Mouse (Mus musculus): ENCODE measurements around the gene Tnfrsf19. TPM values are rescaled to one million over a fixed set of nuclear protein-coding genes. Genes with fewer than 3 reads are reported as not detected.

Gene Tnfrsf19
- polyA plus RNA-seq, 1 experiment, result 0.81 TPM

DNA sequence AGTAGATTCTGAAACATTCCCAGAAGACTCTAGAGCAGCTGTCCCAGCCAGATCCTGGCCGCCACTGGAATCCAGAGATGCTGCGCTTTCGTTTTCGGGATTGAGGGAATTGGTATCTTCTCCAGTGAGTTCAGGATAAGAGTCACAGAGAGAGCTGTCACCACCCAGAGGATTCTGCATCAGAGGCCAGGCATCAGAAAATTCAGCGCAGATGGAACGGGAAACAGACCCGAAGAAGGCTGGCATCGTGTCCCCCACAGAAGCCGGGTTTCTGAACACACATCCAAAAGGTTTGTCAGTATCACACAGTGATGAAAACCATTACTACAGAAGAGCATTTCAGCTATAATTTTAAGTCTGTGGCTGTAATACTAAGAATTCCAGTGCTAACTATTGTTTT lies 75.3 kb downstream of the Tnfrsf19 start:
- Histone ChIP-seq H3K4me1 (ENCODE audit: control insufficient read depth, insufficient read depth, low read length) (no peaks in the 10 kb centered on the region), H3K27ac (ENCODE audit: control insufficient read depth, insufficient read depth, low read depth, low read length) (no peak overlapping the region), H3K4me3 (ENCODE audit: control insufficient read depth, low read depth, low read length) (no peak overlapping the region), H3K27me3 (ENCODE audit: control insufficient read depth, insufficient read depth, low read length) (no peaks in the 10 kb centered on the region), H3K36me3 (ENCODE audit: control insufficient read depth, insufficient read depth, low read length) (no peaks in the 10 kb centered on the region)
- no peak for TF ChIP-seq POLR2A (IDR thresholded peaks at IDR 0.05; ENCODE audit: control insufficient read depth, low read depth, low read length)
- TF ChIP-seq CTCF (IDR thresholded peaks at IDR 0.05; ENCODE audit: control insufficient read depth, insufficient read depth, insufficient replicate concordance, low read depth, low read length), result no peak

DNA sequence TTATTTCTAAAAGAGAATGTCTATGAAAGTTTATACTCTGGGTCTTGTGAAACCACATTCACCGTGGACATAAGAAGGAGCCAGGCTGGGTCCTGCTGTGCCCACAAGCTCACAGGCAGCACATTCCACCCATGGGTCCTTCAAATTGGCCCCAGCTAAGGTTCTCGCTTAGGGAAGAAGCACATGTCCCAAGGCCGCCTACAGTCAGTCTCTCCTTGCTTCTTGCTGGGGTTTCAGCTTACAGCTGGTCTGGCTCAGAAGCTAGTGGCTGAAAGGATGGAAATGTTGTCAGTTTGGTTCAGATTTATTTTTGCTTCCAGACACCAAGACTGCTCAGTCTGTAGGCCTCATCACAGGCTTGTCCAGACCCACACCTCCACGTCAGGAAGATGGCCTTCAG lies 80.2 kb downstream of the Tnfrsf19 start:
- H3K27ac ChIP-seq (ENCODE audit: control insufficient read depth, insufficient read depth, low read depth, low read length), result no peak overlapping the region
- TF ChIP-seq POLR2A (IDR thresholded peaks at IDR 0.05; ENCODE audit: control insufficient read depth, low read depth, low read length) (no peak), CTCF (IDR thresholded peaks at IDR 0.05; ENCODE audit: control insufficient read depth, insufficient read depth, insufficient replicate concordance, low read depth, low read length) (no peak)
- H3K4me3 ChIP-seq (ENCODE audit: control insufficient read depth, low read depth, low read length), result no peak overlapping the region
- H3K27me3 ChIP-seq (ENCODE audit: control insufficient read depth, insufficient read depth, low read length), result no peaks in the 10 kb centered on the region
- no peaks in the 10 kb centered on the region for H3K36me3 ChIP-seq (ENCODE audit: control insufficient read depth, insufficient read depth, low read length)
- no peaks in the 10 kb centered on the region for H3K4me1 ChIP-seq (ENCODE audit: control insufficient read depth, insufficient read depth, low read length)

GRCm38 (mm10) chr14:60964016-60964810 lies 82.1 kb downstream of the Tnfrsf19 start:
- Histone ChIP-seq H3K27me3 (ENCODE audit: control insufficient read depth, insufficient read depth, low read length) (no peaks in the 10 kb centered on the region), H3K36me3 (ENCODE audit: control insufficient read depth, insufficient read depth, low read length) (no peaks in the 10 kb centered on the region), H3K4me3 (ENCODE audit: control insufficient read depth, low read depth, low read length) (no peak overlapping the region), H3K27ac (ENCODE audit: control insufficient read depth, insufficient read depth, low read depth, low read length) (no peak overlapping the region), H3K4me1 (ENCODE audit: control insufficient read depth, insufficient read depth, low read length) (no peaks in the 10 kb centered on the region)
- TF ChIP-seq CTCF (IDR thresholded peaks at IDR 0.05; ENCODE audit: control insufficient read depth, insufficient read depth, insufficient replicate concordance, low read depth, low read length) (no peak), POLR2A (IDR thresholded peaks at IDR 0.05; ENCODE audit: control insufficient read depth, low read depth, low read length) (no peak)

DNA sequence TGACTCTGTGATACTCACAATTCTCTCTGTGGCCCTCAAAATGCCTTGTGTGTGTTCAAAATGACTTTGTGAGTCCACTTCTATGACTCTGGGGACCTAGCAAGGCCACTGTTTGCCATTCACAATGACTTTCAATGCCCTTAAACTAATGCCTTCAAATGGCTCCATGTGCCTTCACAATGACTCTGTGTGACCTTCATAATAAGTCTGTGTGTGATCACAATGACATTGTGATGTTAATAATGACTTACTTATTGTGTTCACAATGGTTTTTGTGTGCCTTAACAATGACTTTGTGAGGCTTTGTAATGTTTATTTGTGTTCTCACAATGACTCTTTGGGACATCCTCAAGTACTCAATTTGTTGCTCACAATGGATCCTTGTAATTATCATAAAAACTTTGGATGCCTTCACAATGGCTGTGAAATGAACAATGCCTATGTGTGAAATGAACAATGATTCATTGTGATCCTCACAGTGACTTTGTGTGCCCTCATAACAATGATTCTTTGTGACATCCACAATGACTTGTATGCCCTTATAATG lies 88.6 kb downstream of the Tnfrsf19 start:
- H3K4me1 ChIP-seq (ENCODE audit: control insufficient read depth, insufficient read depth, low read length), result no peaks in the 10 kb centered on the region
- no peaks in the 10 kb centered on the region for H3K27me3 ChIP-seq (ENCODE audit: control insufficient read depth, insufficient read depth, low read length)
- no peak overlapping the region for H3K27ac ChIP-seq (ENCODE audit: control insufficient read depth, insufficient read depth, low read depth, low read length)
- H3K36me3 ChIP-seq (ENCODE audit: control insufficient read depth, insufficient read depth, low read length), result no peaks in the 10 kb centered on the region
- H3K4me3 ChIP-seq (ENCODE audit: control insufficient read depth, low read depth, low read length), result no peak overlapping the region
- no peak for TF ChIP-seq CTCF (IDR thresholded peaks at IDR 0.05; ENCODE audit: control insufficient read depth, insufficient read depth, insufficient replicate concordance, low read depth, low read length)
- no peak for TF ChIP-seq POLR2A (IDR thresholded peaks at IDR 0.05; ENCODE audit: control insufficient read depth, low read depth, low read length)

DNA sequence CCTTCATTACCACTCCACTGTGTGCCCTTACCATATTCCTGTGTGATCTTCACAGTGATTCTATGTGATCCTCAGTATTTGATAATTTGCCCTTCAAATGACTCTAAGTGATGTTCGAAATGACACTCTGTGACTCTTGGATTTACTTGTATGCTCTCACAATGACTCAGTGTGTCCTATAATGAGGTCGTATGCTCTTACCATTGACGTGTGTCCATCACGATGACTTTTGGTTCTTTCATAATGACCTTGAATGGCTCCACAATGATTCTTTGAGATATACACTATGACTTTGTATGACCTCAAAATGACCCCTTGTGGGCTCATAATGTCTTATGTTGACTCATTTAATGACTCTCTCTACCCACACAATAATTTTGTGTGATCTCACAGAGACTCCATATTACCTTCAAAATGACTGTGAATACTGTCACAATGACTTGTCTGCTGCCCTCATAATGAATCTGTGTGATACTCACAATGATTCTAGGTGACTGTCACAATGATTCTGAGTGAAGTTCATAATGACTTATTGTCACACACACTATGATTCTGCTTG lies 108.7 kb downstream of the Tnfrsf19 start:
- no peak overlapping the region for H3K27ac ChIP-seq (ENCODE audit: control insufficient read depth, insufficient read depth, low read depth, low read length)
- no peaks in the 10 kb centered on the region for H3K27me3 ChIP-seq (ENCODE audit: control insufficient read depth, insufficient read depth, low read length)
- H3K4me1 ChIP-seq (ENCODE audit: control insufficient read depth, insufficient read depth, low read length), result no peaks in the 10 kb centered on the region
- TF ChIP-seq POLR2A (IDR thresholded peaks at IDR 0.05; ENCODE audit: control insufficient read depth, low read depth, low read length), result no peak
- no peak for TF ChIP-seq CTCF (IDR thresholded peaks at IDR 0.05; ENCODE audit: control insufficient read depth, insufficient read depth, insufficient replicate concordance, low read depth, low read length)
- no peaks in the 10 kb centered on the region for H3K36me3 ChIP-seq (ENCODE audit: control insufficient read depth, insufficient read depth, low read length)
- no peak overlapping the region for H3K4me3 ChIP-seq (ENCODE audit: control insufficient read depth, low read depth, low read length)

- H3K4me1 ChIP-seq (ENCODE audit: control insufficient read depth, insufficient read depth, low read length), result no peaks in the 10 kb centered on the region
- TF ChIP-seq POLR2A (IDR thresholded peaks at IDR 0.05; ENCODE audit: control insufficient read depth, low read depth, low read length) (no peak), CTCF (IDR thresholded peaks at IDR 0.05; ENCODE audit: control insufficient read depth, insufficient read depth, insufficient replicate concordance, low read depth, low read length) (no peak)
- no peaks in the 10 kb centered on the region for H3K27me3 ChIP-seq (ENCODE audit: control insufficient read depth, insufficient read depth, low read length)
- H3K4me3 ChIP-seq (ENCODE audit: control insufficient read depth, low read depth, low read length), result no peak overlapping the region
- H3K36me3 ChIP-seq (ENCODE audit: control insufficient read depth, insufficient read depth, low read length), result no peaks in the 10 kb centered on the region
- H3K27ac ChIP-seq (ENCODE audit: control insufficient read depth, insufficient read depth, low read depth, low read length), result peak overlapping the region; percentile 21; the same call in 1 of the 2 replicates
Measured at GRCm38 (mm10) chr14:60935705-60936104, 110.6 kb downstream of the Tnfrsf19 start.

DNA sequence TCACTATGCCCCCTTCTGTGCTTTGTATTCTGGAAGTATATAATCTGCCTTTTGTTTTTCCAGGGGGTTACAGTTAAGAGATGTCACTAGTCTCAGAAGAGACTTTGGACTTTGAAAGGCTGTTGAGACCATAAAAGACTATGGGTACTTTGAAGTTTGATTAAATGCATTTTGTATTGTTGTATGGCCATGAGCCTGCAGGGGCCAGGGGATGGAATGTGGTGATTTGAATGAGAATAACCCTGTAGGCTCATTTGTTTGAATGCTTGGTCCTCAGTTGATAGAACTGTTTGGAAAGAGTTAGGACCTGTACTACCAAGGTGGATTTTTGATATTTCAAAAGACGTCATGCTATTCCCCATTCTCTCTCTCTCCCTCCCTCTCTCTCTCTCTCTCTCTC lies 120.3 kb downstream of the Tnfrsf19 start:
- Histone ChIP-seq H3K27me3 (ENCODE audit: control insufficient read depth, insufficient read depth, low read length) (no peaks in the 10 kb centered on the region), H3K36me3 (ENCODE audit: control insufficient read depth, insufficient read depth, low read length) (no peaks in the 10 kb centered on the region), H3K4me3 (ENCODE audit: control insufficient read depth, low read depth, low read length) (no peak overlapping the region), H3K27ac (ENCODE audit: control insufficient read depth, insufficient read depth, low read depth, low read length) (no peak overlapping the region), H3K4me1 (ENCODE audit: control insufficient read depth, insufficient read depth, low read length) (no peaks in the 10 kb centered on the region)
- TF ChIP-seq CTCF (IDR thresholded peaks at IDR 0.05; ENCODE audit: control insufficient read depth, insufficient read depth, insufficient replicate concordance, low read depth, low read length) (no peak), POLR2A (IDR thresholded peaks at IDR 0.05; ENCODE audit: control insufficient read depth, low read depth, low read length) (no peak)
